Mouse (Mus musculus) megakaryocyte, embryonic 14.5 days (primary cell): ENCODE measurements around the gene Grin2b.

Experiments
- FLI1 ChIP-seq: IDR thresholded peaks from 2 replicates; pipeline ENCODE4 v1.6.1; 2012; ENCODE audit warnings: low read length, inconsistent platforms, mixed read lengths
- GATA1 ChIP-seq: IDR thresholded peaks from 3 replicates; pipeline ENCODE4 v1.6.1; 2012; ENCODE audit warnings: mixed read lengths, low read length, inconsistent platforms, borderline replicate concordance

DNA sequence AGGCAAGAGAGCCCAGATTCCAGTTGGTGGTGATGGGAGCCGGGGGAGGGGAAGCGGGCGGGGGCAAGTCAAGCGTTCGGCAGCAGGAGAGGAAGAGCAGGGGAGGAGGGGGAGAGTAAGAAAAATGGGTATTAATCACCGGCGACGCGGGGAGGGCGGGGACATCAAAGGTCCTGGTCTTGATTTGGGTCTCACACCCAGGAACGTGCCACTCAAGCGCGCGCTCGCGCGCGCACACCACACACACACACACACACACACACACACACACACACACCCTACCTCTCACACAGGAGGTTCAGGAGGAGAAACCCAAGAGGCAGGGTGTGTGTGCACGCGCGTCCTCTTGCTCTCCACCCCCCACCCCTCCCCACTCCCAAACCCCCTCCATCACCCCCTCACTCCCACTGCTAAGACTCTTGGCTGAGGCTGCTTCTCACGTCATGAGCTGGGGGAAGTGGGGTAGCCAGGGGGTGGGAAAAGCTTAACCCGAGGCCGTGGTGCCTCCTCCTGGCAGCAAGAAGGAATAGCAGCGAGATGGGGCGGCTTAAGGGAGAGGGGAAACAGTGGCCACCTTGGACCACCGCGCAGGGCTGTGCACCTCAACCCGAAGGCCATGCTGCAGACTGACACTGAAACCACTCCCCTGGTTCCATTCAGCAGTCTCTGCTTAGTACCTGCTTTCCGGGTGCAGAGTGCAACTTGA is at the start of gene Grin2b:
- TF ChIP-seq GATA1 (no peak), FLI1 (no peak)
